Comparison of ENCODE assay signal across 8 mouse cellular contexts in genomic region chr14:24550763-24551471, GRCm38 (mm10).
DNase-seq lines count a peak whose midpoint lies in the region; ATAC-seq and TF ChIP-seq lines count a peak whose summit lies in the region.

No protein-coding gene starts in this region.

- no peaks in the 10 kb centered on the region for H3K4me1 ChIP-seq in intestine, embryonic 14.5 days (replicated peaks; ENCODE audit: control insufficient read depth, insufficient read depth, low read length)
- H3K4me1 ChIP-seq in intestine, postnatal 0 days (replicated peaks; ENCODE audit: control insufficient read depth, insufficient read depth, low read length): no peaks in the 10 kb centered on the region
- H3K4me1 ChIP-seq in hindbrain, embryonic 12.5 days: peaks cover 14% of the 10 kb centered on the region; the same call in 1 of the 2 replicates
- peaks cover 10% of the 10 kb centered on the region for H3K4me1 ChIP-seq in midbrain, embryonic 10.5 days
- no peaks in the 10 kb centered on the region for H3K4me1 ChIP-seq in stomach, embryonic 14.5 days (ENCODE audit: control insufficient read depth, insufficient read depth, low read length)
- no peaks in the 10 kb centered on the region for H3K4me1 ChIP-seq in kidney, embryonic 16.5 days (ENCODE audit: insufficient read depth, low read length)
- H3K4me1 ChIP-seq in thymus, adult 2 months (replicated peaks; ENCODE audit: control insufficient read depth, insufficient read depth, low read length): no peaks in the 10 kb centered on the region

- peaks cover 2% of the 10 kb centered on the region; the same call in 1 of the 2 replicates for H3K9me3 ChIP-seq in intestine, embryonic 14.5 days (ENCODE audit: control insufficient read depth, low read length)
- H3K9me3 ChIP-seq in intestine, postnatal 0 days (ENCODE audit: control insufficient read depth): 0 out of 2 replicates have a peak, but pooled peaks cover 3% of the 10 kb centered on the region
- no peaks in the 10 kb centered on the region; the same call in 1 of the 2 replicates for H3K9me3 ChIP-seq in hindbrain, embryonic 12.5 days (replicated peaks)
- 0 out of 2 replicates have a peak, but pooled peaks cover 6% of the 10 kb centered on the region for H3K9me3 ChIP-seq in midbrain, embryonic 10.5 days (replicated peaks)
- no peaks in the 10 kb centered on the region for H3K9me3 ChIP-seq in stomach, embryonic 14.5 days (ENCODE audit: control insufficient read depth, low read depth, low read length)
- H3K9me3 ChIP-seq in kidney, embryonic 16.5 days (ENCODE audit: low read length): no peaks in the 10 kb centered on the region; the same call in 1 of the 2 replicates

- ATAC-seq in intestine, embryonic 14.5 days (replicated peaks; ENCODE audit: low FRiP score, low TSS enrichment, low read depth): peak; percentile 40; the same call in 1 of the 2 replicates
- no peak for ATAC-seq in intestine, postnatal 0 days
- ATAC-seq in hindbrain, embryonic 12.5 days (ENCODE audit: low FRiP score): peak; percentile 98
- ATAC-seq in stomach, embryonic 14.5 days (ENCODE audit: insufficient number of reproducible peaks, insufficient read depth, low FRiP score, low read depth): peak; percentile 23; the same call in 1 of the 2 replicates
- ATAC-seq in kidney, embryonic 16.5 days (ENCODE audit: low FRiP score, low TSS enrichment): no peak

- no peaks in the 10 kb centered on the region for H3K27me3 ChIP-seq in intestine, embryonic 14.5 days (replicated peaks; ENCODE audit: control insufficient read depth, insufficient read depth, low read length)
- no peaks in the 10 kb centered on the region for H3K27me3 ChIP-seq in intestine, postnatal 0 days (replicated peaks; ENCODE audit: control insufficient read depth, insufficient read depth, low read length)
- H3K27me3 ChIP-seq in hindbrain, embryonic 12.5 days: no peaks in the 10 kb centered on the region
- H3K27me3 ChIP-seq in midbrain, embryonic 10.5 days (ENCODE audit: low read depth, poor library complexity, severe bottlenecking): no peaks in the 10 kb centered on the region
- no peaks in the 10 kb centered on the region for H3K27me3 ChIP-seq in stomach, embryonic 14.5 days (ENCODE audit: control insufficient read depth, insufficient read depth, low read length)
- H3K27me3 ChIP-seq in kidney, embryonic 16.5 days (ENCODE audit: insufficient read depth, low read length): no peaks in the 10 kb centered on the region
- no peaks in the 10 kb centered on the region for H3K27me3 ChIP-seq in thymus, adult 2 months (ENCODE audit: control insufficient read depth, insufficient read depth, low read length)

- no peak overlapping the region for H3K4me2 ChIP-seq in intestine, embryonic 14.5 days (ENCODE audit: low read length)
- no peak overlapping the region for H3K4me2 ChIP-seq in intestine, postnatal 0 days (replicated peaks; ENCODE audit: low read depth)
- H3K4me2 ChIP-seq in hindbrain, embryonic 12.5 days (replicated peaks): no peak overlapping the region
- H3K4me2 ChIP-seq in stomach, embryonic 14.5 days (replicated peaks; ENCODE audit: low read depth, low read length): no peak overlapping the region
- H3K4me2 ChIP-seq in kidney, embryonic 16.5 days (replicated peaks; ENCODE audit: low read depth, low read length): no peak overlapping the region

- no peak for TF ChIP-seq POLR2A in thymus, adult 2 months (IDR thresholded peaks at IDR 0.05; ENCODE audit: control insufficient read depth, extremely low read depth, insufficient read depth, low read length, poor library complexity)

- no peak overlapping the region for H3K4me3 ChIP-seq in intestine, embryonic 14.5 days (ENCODE audit: low read depth, low read length)
- no peak overlapping the region for H3K4me3 ChIP-seq in intestine, postnatal 0 days (ENCODE audit: low read depth, low read length)
- H3K4me3 ChIP-seq in hindbrain, embryonic 12.5 days: no peak overlapping the region
- H3K4me3 ChIP-seq in midbrain, embryonic 10.5 days: no peak overlapping the region
- no peak overlapping the region for H3K4me3 ChIP-seq in stomach, embryonic 14.5 days (ENCODE audit: low read depth, low read length)
- no peak overlapping the region for H3K4me3 ChIP-seq in kidney, embryonic 16.5 days (ENCODE audit: low read length)
- H3K4me3 ChIP-seq in thymus, adult 2 months (ENCODE audit: control insufficient read depth, insufficient read depth, low read length): no peak overlapping the region

- TF ChIP-seq CTCF in intestine, postnatal 0 days (IDR thresholded peaks at IDR 0.05; ENCODE audit: low read depth): no peak
- no peak for TF ChIP-seq CTCF in thymus, adult 2 months (IDR thresholded peaks at IDR 0.05; ENCODE audit: borderline replicate concordance, control insufficient read depth, extremely low read depth, insufficient read depth, low read length, poor library complexity)

- no peak overlapping the region for H3K9ac ChIP-seq in intestine, embryonic 14.5 days (ENCODE audit: low read length)
- H3K9ac ChIP-seq in intestine, postnatal 0 days (ENCODE audit: low read depth, low read length): no peak overlapping the region
- H3K9ac ChIP-seq in hindbrain, embryonic 12.5 days: no peak overlapping the region
- H3K9ac ChIP-seq in stomach, embryonic 14.5 days (replicated peaks; ENCODE audit: low read depth, low read length): no peak overlapping the region
- H3K9ac ChIP-seq in kidney, embryonic 16.5 days (replicated peaks; ENCODE audit: low read length): no peak overlapping the region

- DNase-seq in intestine, embryonic 14.5 days (ENCODE audit: low spot score): no peak
- DNase-seq in midbrain, embryonic 10.5 days (ENCODE audit: low spot score): no peak
- no peak for DNase-seq in thymus, adult 2 months
- DNase-seq in gastrocnemius, postnatal 36 days: no peak

- 48% methylated on average over 7 of the region's 7 CpGs for WGBS in intestine, embryonic 14.5 days
- 63% methylated on average over 7 of the region's 7 CpGs for WGBS in intestine, postnatal 0 days
- WGBS in hindbrain, embryonic 12.5 days: 25% methylated on average over 7 of the region's 7 CpGs
- 59% methylated on average over 7 of the region's 7 CpGs for WGBS in midbrain, embryonic 10.5 days
- WGBS in stomach, embryonic 14.5 days: 50% methylated on average over 7 of the region's 7 CpGs
- 47% methylated on average over 7 of the region's 7 CpGs for WGBS in kidney, embryonic 16.5 days
- 74% methylated on average over 7 of the region's 7 CpGs for WGBS in thymus, adult 2 months

- H3K27ac ChIP-seq in intestine, embryonic 14.5 days (ENCODE audit: low read depth): no peak overlapping the region
- no peak overlapping the region for H3K27ac ChIP-seq in intestine, postnatal 0 days (ENCODE audit: low read depth, low read length)
- H3K27ac ChIP-seq in hindbrain, embryonic 12.5 days: peak overlapping the region; percentile 90
- H3K27ac ChIP-seq in midbrain, embryonic 10.5 days (replicated peaks): peak overlapping the region; percentile 63
- no peak overlapping the region for H3K27ac ChIP-seq in stomach, embryonic 14.5 days (ENCODE audit: low read length)
- H3K27ac ChIP-seq in kidney, embryonic 16.5 days (ENCODE audit: low read length): no peak overlapping the region
- H3K27ac ChIP-seq in thymus, adult 2 months (ENCODE audit: control insufficient read depth, insufficient read depth, low read length): no peak overlapping the region

- intact Hi-C loops in gastrocnemius, postnatal 36 days (cut with DNase I): no loop called here

- no peaks in the 10 kb centered on the region for H3K36me3 ChIP-seq in intestine, embryonic 14.5 days (ENCODE audit: control insufficient read depth, insufficient read depth, low read length)
- no peaks in the 10 kb centered on the region for H3K36me3 ChIP-seq in intestine, postnatal 0 days (ENCODE audit: control insufficient read depth, insufficient read depth)
- H3K36me3 ChIP-seq in hindbrain, embryonic 12.5 days: no peaks in the 10 kb centered on the region
- no peaks in the 10 kb centered on the region for H3K36me3 ChIP-seq in midbrain, embryonic 10.5 days
- no peaks in the 10 kb centered on the region for H3K36me3 ChIP-seq in stomach, embryonic 14.5 days (ENCODE audit: control insufficient read depth, insufficient read depth, low read length)
- H3K36me3 ChIP-seq in kidney, embryonic 16.5 days (ENCODE audit: insufficient read depth, low read length): no peaks in the 10 kb centered on the region
- no peaks in the 10 kb centered on the region for H3K36me3 ChIP-seq in thymus, adult 2 months (ENCODE audit: control insufficient read depth, insufficient read depth, low read length)

Comparison
In these comparisons a context has a peak if more than half of its experiments do, and no peak if none do; other contexts are left out.
1. ATAC-seq: peak in intestine, embryonic 14.5 days (single experiment), hindbrain, embryonic 12.5 days (single experiment) and stomach, embryonic 14.5 days (single experiment); none in intestine, postnatal 0 days (single experiment) and kidney, embryonic 16.5 days (single experiment).
2. H3K27ac ChIP-seq: peak in hindbrain, embryonic 12.5 days (single experiment) and midbrain, embryonic 10.5 days (single experiment); none in intestine, embryonic 14.5 days (single experiment), intestine, postnatal 0 days (single experiment), stomach, embryonic 14.5 days (single experiment), kidney, embryonic 16.5 days (single experiment) and thymus, adult 2 months (single experiment).